ENCODE assay signal across 23 mouse cellular contexts in the genomic region with DNA sequence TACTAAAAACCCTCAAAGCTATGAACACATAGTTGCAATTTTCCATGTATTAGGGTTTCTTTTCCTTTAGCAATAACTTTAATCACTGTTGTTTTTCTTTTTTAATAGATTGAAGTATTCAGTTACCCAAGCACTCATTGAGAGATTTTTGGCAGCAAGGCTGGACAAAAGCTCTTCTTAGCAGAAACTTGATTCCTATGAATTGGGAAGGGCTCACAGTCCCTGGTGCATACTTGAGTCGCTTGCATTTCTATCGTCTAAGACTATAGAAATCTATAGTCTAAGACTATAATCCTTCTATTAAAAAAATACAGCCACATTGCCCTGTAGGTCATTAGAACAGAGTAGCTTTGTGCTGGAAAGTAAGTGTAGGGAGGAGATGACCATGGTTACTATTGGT. TPM values are rescaled to one million over a fixed set of nuclear protein-coding genes. Genes with fewer than 3 reads are reported as not detected.
DNase-seq lines count a peak whose midpoint lies in the region; ATAC-seq and TF ChIP-seq lines count a peak whose summit lies in the region.
"Had no signal": no experiment of that assay in that cellular context is flagged by ENCODE, and none has a peak within 500 bp of the region (broad histone marks: within the 10 kb centered on the region; RNA-seq: fewer than 3 reads in every experiment).

No protein-coding gene starts in this region.

- H3K9ac ChIP-seq in limb, embryonic 14.5 days (ENCODE audit: low read depth, low read length, severe bottlenecking): no peak overlapping the region
- H3K9ac ChIP-seq in hindbrain, postnatal 0 days (replicated peaks; ENCODE audit: low read length): no peak overlapping the region
- H3K9ac ChIP-seq: embryonic facial prominence, embryonic 12.5 days; embryonic facial prominence, embryonic 15.5 days; forebrain, embryonic 12.5 days had no signal

- intact Hi-C loops in gastrocnemius, adult 2 months (cut with DNase I): no loop called here

- no peak; the same call in 1 of the 2 replicates for ATAC-seq in limb, embryonic 14.5 days (ENCODE audit: low FRiP score, low read depth)
- ATAC-seq in hindbrain, postnatal 0 days: no peak
- ATAC-seq: forebrain, embryonic 14.5 days; forebrain, embryonic 16.5 days had no signal

- H3K36me3 ChIP-seq in limb, embryonic 14.5 days (ENCODE audit: control insufficient read depth, insufficient read depth, low read length): no peaks in the 10 kb centered on the region
- H3K36me3 ChIP-seq in limb, embryonic 10.5 days: no peaks in the 10 kb centered on the region
- H3K36me3 ChIP-seq in hindbrain, postnatal 0 days (ENCODE audit: insufficient read depth, low read length): no peaks in the 10 kb centered on the region
- H3K36me3 ChIP-seq: embryonic facial prominence, embryonic 12.5 days; embryonic facial prominence, embryonic 15.5 days; forebrain, embryonic 10.5 days; forebrain, embryonic 12.5 days had no signal

- no peaks in the 10 kb centered on the region for H3K27me3 ChIP-seq in limb, embryonic 14.5 days (ENCODE audit: control insufficient read depth, insufficient read depth, low read length)
- no peaks in the 10 kb centered on the region for H3K27me3 ChIP-seq in limb, embryonic 10.5 days (ENCODE audit: low read depth, poor library complexity, severe bottlenecking)
- H3K27me3 ChIP-seq in hindbrain, postnatal 0 days (ENCODE audit: insufficient read depth, low read length): no peaks in the 10 kb centered on the region
- H3K27me3 ChIP-seq: embryonic facial prominence, embryonic 12.5 days; embryonic facial prominence, embryonic 15.5 days; forebrain, embryonic 12.5 days had no signal

- no peak for TF ChIP-seq POLR2A in limb, embryonic 14.5 days (IDR thresholded peaks at IDR 0.05; ENCODE audit: borderline replicate concordance, extremely low read depth, insufficient read depth, insufficient read length)

- no peak for DNase-seq in gastrocnemius, adult 2 months
- DNase-seq in gastrocnemius, postnatal 25 days: no peak
- peak; percentile 48 for DNase-seq in limb, embryonic 14.5 days (ENCODE audit: low spot score)
- no peak for DNase-seq in limb, embryonic 10.5 days (ENCODE audit: low spot score)
- no peak for DNase-seq in hindbrain, postnatal 0 days (ENCODE audit: low spot score)
- DNase-seq: adrenal gland, adult 2 months; adrenal gland, postnatal 10 days; adrenal gland, postnatal 25 days; cerebellum, adult 11 months; cerebellum, adult 18-20 months; cerebellum, adult 8-10 months; cerebellum, adult 9-11 months; cerebellum, postnatal 14 days; cerebellum, postnatal 36 days; embryo, embryonic 11 days had no signal

- H3K27ac ChIP-seq in gastrocnemius, adult 2 months: peak overlapping the region; percentile 69
- no peak overlapping the region for H3K27ac ChIP-seq in limb, embryonic 14.5 days (replicated peaks; ENCODE audit: low read depth, low read length)
- H3K27ac ChIP-seq in limb, embryonic 10.5 days: no peak overlapping the region
- no peak overlapping the region for H3K27ac ChIP-seq in hindbrain, postnatal 0 days
- H3K27ac ChIP-seq: embryonic facial prominence, embryonic 12.5 days; embryonic facial prominence, embryonic 15.5 days; forebrain, embryonic 10.5 days; forebrain, embryonic 12.5 days had no signal

- WGBS in limb, embryonic 14.5 days: 46% methylated on average over 2 of the region's 2 CpGs
- 95% methylated on average over 2 of the region's 2 CpGs for WGBS in limb, embryonic 10.5 days
- 84% methylated on average over 2 of the region's 2 CpGs for WGBS in hindbrain, postnatal 0 days

- no peaks in the 10 kb centered on the region for H3K9me3 ChIP-seq in limb, embryonic 14.5 days (ENCODE audit: control insufficient read depth, low read length)
- H3K9me3 ChIP-seq in limb, embryonic 10.5 days (replicated peaks): no peaks in the 10 kb centered on the region
- H3K9me3 ChIP-seq in hindbrain, postnatal 0 days (ENCODE audit: low read length): 0 out of 2 replicates have a peak, but pooled peaks cover 3% of the 10 kb centered on the region
- H3K9me3 ChIP-seq: embryonic facial prominence, embryonic 12.5 days; embryonic facial prominence, embryonic 15.5 days; forebrain, embryonic 10.5 days; forebrain, embryonic 12.5 days had no signal

- H3K4me1 ChIP-seq in limb, embryonic 14.5 days (ENCODE audit: control insufficient read depth, insufficient read depth, low read length): no peaks in the 10 kb centered on the region
- H3K4me1 ChIP-seq in limb, embryonic 10.5 days: no peaks in the 10 kb centered on the region
- H3K4me1 ChIP-seq in hindbrain, postnatal 0 days (ENCODE audit: insufficient read depth, low read length): no peaks in the 10 kb centered on the region
- H3K4me1 ChIP-seq: embryonic facial prominence, embryonic 15.5 days; forebrain, embryonic 12.5 days had no signal

- no peak overlapping the region for H3K4me2 ChIP-seq in limb, embryonic 14.5 days (replicated peaks; ENCODE audit: low read depth, low read length, severe bottlenecking)
- no peak overlapping the region for H3K4me2 ChIP-seq in hindbrain, postnatal 0 days (ENCODE audit: low read depth, low read length)
- H3K4me2 ChIP-seq: embryonic facial prominence, embryonic 12.5 days; embryonic facial prominence, embryonic 15.5 days; forebrain, embryonic 12.5 days had no signal

- no peak for TF ChIP-seq CTCF in gastrocnemius, adult 2 months (IDR thresholded peaks at IDR 0.05)
- TF ChIP-seq CTCF in hindbrain, postnatal 0 days (IDR thresholded peaks at IDR 0.05; ENCODE audit: low read depth): no peak

- H3K4me3 ChIP-seq in gastrocnemius, adult 2 months: no peak overlapping the region
- H3K4me3 ChIP-seq in limb, embryonic 14.5 days (replicated peaks; ENCODE audit: low read length): no peak overlapping the region
- H3K4me3 ChIP-seq in limb, embryonic 10.5 days: no peak overlapping the region
- H3K4me3 ChIP-seq in hindbrain, postnatal 0 days (ENCODE audit: low read length): no peak overlapping the region
- H3K4me3 ChIP-seq: embryonic facial prominence, embryonic 12.5 days; embryonic facial prominence, embryonic 15.5 days; erythroblast, embryonic 14.5 days; forebrain, embryonic 10.5 days; forebrain, embryonic 12.5 days had no signal

RNA-seq across cellular contexts. Expression of a gene that starts 44.9 kb away (rescaled TPM):
- total RNA-seq in gastrocnemius, adult 2 months (2021): 1 to 10 TPM; 5.1 to 8.1 TPM
- total RNA-seq in gastrocnemius, postnatal 25 days (2021): 1 to 10 TPM; 8.0 to 8.4 TPM
- 21.1 and 22.1 TPM in 2 replicates for polyA plus RNA-seq in limb, embryonic 14.5 days (2012; rRNA removed)
- 42.9 and 56.7 TPM in 2 replicates for polyA plus RNA-seq in limb, embryonic 14.5 days (2014; fragmentation: Nextera tagmentation; extraction: Ambion mirVana)
- polyA plus RNA-seq in limb, embryonic 10.5 days (2016; fragmentation: Nextera tagmentation; extraction: Ambion mirVana): 2.2 and 3.7 TPM in 2 replicates
- 71.1 and 74.1 TPM in 2 replicates for total RNA-seq in hindbrain, postnatal 0 days (2014; rRNA removed)
- polyA plus RNA-seq in hindbrain, postnatal 0 days (2015; fragmentation: Nextera tagmentation; extraction: Ambion mirVana): 72.1 and 74.9 TPM in 2 replicates
- total RNA-seq: MEL had no signal
